Mouse (Mus musculus) stomach, postnatal 0 days (tissue): ENCODE data around the gene C2cd2.

Experiments
- CTCF ChIP-seq: IDR thresholded peaks from 2 replicates; pipeline ENCODE4 v1.5.1; 2016; ENCODE audit warnings: antibody characterized with exemption, low read depth, mild to moderate bottlenecking, moderate library complexity
- EP300 ChIP-seq: optimal IDR thresholded peaks from 2 replicates; pipeline ENCODE3; 2016; ENCODE audit warnings: antibody characterized with exemption

- no peak for TF ChIP-seq CTCF
- no peak for TF ChIP-seq EP300
Measured at GRCm38 (mm10) chr16:97909356-97909755, 53.0 kb downstream of the C2cd2 start.
